Mouse (Mus musculus) NIH3T3 (cell line): ENCODE data around the gene Cadm4.

ENCODE experiments used
- DNase-seq: peaks from one replicate; pipeline ENCODE4 v3.0.0-alpha.2; 2012; ENCODE audit warnings: low read depth

Cadm4 gene

GRCm38 (mm10) chr7:24531211-24531971 is 49.6 kb downstream of the Cadm4 start:
- DNase-seq = peak; percentile 85

GRCm38 (mm10) chr7:24533031-24533571 is 51.3 kb downstream of the Cadm4 start:
- no peak for DNase-seq

GRCm38 (mm10) chr7:24533806-24534205 is 52.0 kb downstream of the Cadm4 start:
- DNase-seq = no peak

- DNase-seq = no peak
Measured at GRCm38 (mm10) chr7:24534301-24534700, 52.5 kb downstream of the Cadm4 start.

- DNase-seq = no peak
Measured at GRCm38 (mm10) chr7:24537081-24537480, 55.3 kb downstream of the Cadm4 start.

DNA sequence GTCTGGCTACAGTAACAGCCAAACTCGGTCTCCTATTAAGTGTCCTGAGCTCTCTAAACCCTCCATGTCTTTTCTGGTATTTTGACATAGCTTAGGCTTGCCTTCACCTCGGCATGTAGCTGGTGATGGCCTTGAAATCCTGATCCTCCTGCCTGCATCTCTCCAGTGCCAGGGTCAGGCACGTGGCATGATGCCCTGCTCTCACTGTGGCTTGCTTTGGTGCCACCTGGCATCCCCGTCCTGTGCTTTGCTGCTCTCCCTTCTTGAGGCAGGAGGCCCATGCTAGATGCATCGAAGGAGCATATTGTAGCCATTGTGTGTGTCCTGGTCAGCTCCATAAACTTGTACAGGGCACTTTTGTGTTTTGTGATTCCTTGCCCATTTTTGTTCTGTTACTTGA is 55.8 kb downstream of the Cadm4 start:
- no peak for DNase-seq

GRCm38 (mm10) chr7:24538154-24538553 is 56.3 kb downstream of the Cadm4 start:
- no peak for DNase-seq

GRCm38 (mm10) chr7:24538701-24539100 is 56.9 kb downstream of the Cadm4 start:
- DNase-seq = no peak

GRCm38 (mm10) chr7:24539686-24540085 is 57.9 kb downstream of the Cadm4 start:
- DNase-seq = no peak

DNA sequence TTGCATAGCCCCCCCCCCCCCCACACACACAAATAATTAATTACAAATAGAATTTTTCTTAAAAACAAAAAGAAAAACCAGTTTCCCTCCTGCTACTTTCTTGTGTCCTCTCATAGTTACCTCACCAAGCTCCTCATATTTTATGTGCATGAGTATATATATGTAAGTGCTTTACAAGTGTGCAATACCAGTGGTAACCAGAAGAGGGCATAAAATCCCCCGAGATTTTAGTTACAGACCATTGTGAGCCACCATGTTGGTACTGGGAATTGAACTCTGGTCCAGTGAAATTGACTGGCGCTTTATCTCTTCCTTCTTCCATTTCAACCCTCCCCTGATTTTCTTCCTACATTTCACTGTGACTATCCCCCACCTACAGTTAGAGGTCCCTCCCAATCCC is 62.7 kb downstream of the Cadm4 start:
- peak; percentile 55 for DNase-seq

GRCm38 (mm10) chr7:24546068-24546614 is 64.3 kb downstream of the Cadm4 start, which contains the start of the genes Pinlyp and Xrcc1:
Gene Pinlyp, minus strand, starts transcription at chr7:24546118.
Gene Xrcc1, plus strand, starts transcription at chr7:24546289.
- DNase-seq = no peak

GRCm38 (mm10) chr7:24546634-24547389 is 65.0 kb downstream of the Cadm4 start:
- peak; percentile 99 for DNase-seq

DNA sequence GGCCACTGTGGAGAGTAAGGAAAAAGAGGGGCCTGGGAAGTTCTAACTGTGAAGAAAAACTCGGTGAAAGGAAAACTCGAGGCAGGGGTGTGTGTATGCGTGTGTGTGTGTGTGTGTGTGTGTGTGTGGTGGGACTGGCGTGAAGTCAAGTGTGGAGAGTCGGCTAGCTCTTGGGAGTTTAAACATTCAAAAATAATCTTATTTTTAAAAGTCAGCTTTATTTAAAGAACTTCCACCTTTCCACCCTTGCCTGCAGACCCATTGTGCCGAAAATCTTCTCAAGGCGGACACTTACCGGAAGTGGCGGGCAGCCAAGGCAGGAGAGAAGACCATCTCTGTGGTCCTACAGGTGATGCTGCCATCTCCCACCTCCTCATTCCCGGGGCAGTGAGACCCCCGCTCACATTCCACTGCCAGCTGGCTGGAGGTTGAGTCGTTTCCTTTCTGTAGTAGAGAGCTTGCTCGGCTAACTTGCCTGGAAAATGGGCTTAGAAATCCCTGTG is 65.8 kb downstream of the Cadm4 start:
- DNase-seq = no peak

- DNase-seq = no peak
Measured at GRCm38 (mm10) chr7:24551985-24552759, 70.3 kb downstream of the Cadm4 start.
